Mouse (Mus musculus) limb, embryonic 14.5 days (tissue): ENCODE data around the gene D10Jhu81e. TPM values are rescaled to one million over a fixed set of nuclear protein-coding genes. Genes with fewer than 3 reads are reported as not detected.
"Not testable (repeated sequence)": the region's sequence is repeated elsewhere in the genome, so short reads cannot be mapped to it uniquely, and the experiment has no call there.

Source experiments
- ATAC-seq: fragments of 200-750 bp; cut with Nextera tagmentation; 2 replicates; pipeline ENCODE4 v1.8.0; 2017; ENCODE audit warnings: low read depth, moderate number of reproducible peaks, moderate TSS enrichment; ENCODE audit not compliant: low FRiP score
- DNase-seq: peaks from one replicate; pipeline ENCODE4 v3.0.0-alpha.2; 2015; ENCODE audit warnings: low spot score
- H3K27ac ChIP-seq: fragments of 300-500 bp; sonication (generic); replicated peaks from 2 replicates; pipeline ENCODE4 v1.5.1; 2014; ENCODE audit warnings: low read depth, mild to moderate bottlenecking, low read length, moderate library complexity, mixed read lengths
- H3K27me3 ChIP-seq: fragments of 300-500 bp; sonication (generic); 2 replicates; pipeline ENCODE4 v1.6.1; 2014; ENCODE audit warnings: low read length, mixed read lengths; ENCODE audit not compliant: control insufficient read depth, insufficient read depth
- H3K36me3 ChIP-seq: fragments of 300-500 bp; sonication (generic); 2 replicates; pipeline ENCODE4 v1.6.1; 2014; ENCODE audit warnings: mild to moderate bottlenecking, low read length, moderate library complexity, mixed read lengths; ENCODE audit not compliant: control insufficient read depth, insufficient read depth
- H3K4me1 ChIP-seq: fragments of 300-500 bp; sonication (generic); 2 replicates; pipeline ENCODE4 v1.6.1; 2014; ENCODE audit warnings: antibody characterized with exemption, low read length, mixed read lengths; ENCODE audit not compliant: control insufficient read depth, insufficient read depth
- H3K4me2 ChIP-seq: fragments of 300-500 bp; sonication (generic); replicated peaks from 2 replicates; pipeline ENCODE4 v1.6.1; 2014; ENCODE audit warnings: low read depth, mild to moderate bottlenecking, low read length, moderate library complexity; ENCODE audit not compliant: severe bottlenecking
- H3K4me3 ChIP-seq: fragments of 300-500 bp; sonication (generic); replicated peaks from 2 replicates; pipeline ENCODE4 v1.5.1; 2014; ENCODE audit warnings: low read length
- H3K9ac ChIP-seq: fragments of 300-500 bp; sonication (generic); 2 replicates; pipeline ENCODE4 v1.6.1; 2014; ENCODE audit warnings: mild to moderate bottlenecking, low read depth, low read length, moderate library complexity; ENCODE audit not compliant: severe bottlenecking
- H3K9me3 ChIP-seq: fragments of 300-500 bp; sonication (generic); 2 replicates; pipeline ENCODE4 v1.6.1; 2016; ENCODE audit warnings: low read length; ENCODE audit not compliant: control insufficient read depth
- POLR2A ChIP-seq: fragments of 200-500 bp; IDR thresholded peaks from 2 replicates; pipeline ENCODE4 v1.8.0; 2012; ENCODE audit warnings: inconsistent platforms, mild to moderate bottlenecking, moderate library complexity, borderline replicate concordance; ENCODE audit not compliant: insufficient read depth, insufficient read length; ENCODE audit errors: extremely low read depth
- WGBS: fragments of 180-500 bp; shearing (Covaris S2); extraction: QIAGEN DNeasy Blood & Tissue Kit; methylation state at CpG from one replicate; pipeline ENCODE4 v1.1.7; 2014; 5-methylcytosine and 5-hydroxymethylcytosine counted together
- polyA plus RNA-seq, 2 experiments: library from polyadenylated mRNA; depleted of rRNA in 1 of 2; stranded (reverse) in 1 of 2; unstranded in 1 of 2; fragments of >200 nt; fragmentation: Nextera tagmentation in 1 of 2; extraction: Ambion mirVana in 1 of 2; gene quantifications; 2 replicates each; pipeline versions ENCODE4 v1.2.1 to v1.2.3; 2012 to 2014

The D10Jhu81e gene
- polyA plus RNA-seq, 2 experiments: 25.6 to 94.8 TPM

- H3K9ac ChIP-seq: no peak overlapping the region
- no peak for TF ChIP-seq POLR2A
- H3K4me1 ChIP-seq: peaks cover 12% of the 10 kb centered on the region
- H3K27ac ChIP-seq: no peak overlapping the region
- WGBS: 38% methylated on average over 11 of the region's 11 CpGs
- H3K4me3 ChIP-seq: no peak overlapping the region
- no peak overlapping the region for H3K4me2 ChIP-seq
- no peaks in the 10 kb centered on the region for H3K27me3 ChIP-seq
- ATAC-seq (0 out of 2 replicates have a peak, but pooled peaks have one; percentile 26), DNase-seq (peak; percentile 49)
- no peaks in the 10 kb centered on the region for H3K36me3 ChIP-seq
- no peaks in the 10 kb centered on the region for H3K9me3 ChIP-seq
These were observed 40.2 kb downstream of the D10Jhu81e start for GRCm38 (mm10) chr10:78129423-78129822.

GRCm38 (mm10) chr10:78128647-78129046 is 40.9 kb downstream of the D10Jhu81e start:
- H3K27ac ChIP-seq: no peak overlapping the region
- TF ChIP-seq POLR2A: no peak
- WGBS: 73% methylated on average over 2 of the region's 2 CpGs
- ATAC-seq: no peak
- no peak overlapping the region for H3K4me3 ChIP-seq
- no peak overlapping the region for H3K4me2 ChIP-seq
- no peaks in the 10 kb centered on the region for H3K9me3 ChIP-seq
- peaks cover 11% of the 10 kb centered on the region for H3K4me1 ChIP-seq
- no peak for DNase-seq
- H3K9ac ChIP-seq: no peak overlapping the region
- no peaks in the 10 kb centered on the region for H3K27me3 ChIP-seq
- H3K36me3 ChIP-seq: no peaks in the 10 kb centered on the region

DNA sequence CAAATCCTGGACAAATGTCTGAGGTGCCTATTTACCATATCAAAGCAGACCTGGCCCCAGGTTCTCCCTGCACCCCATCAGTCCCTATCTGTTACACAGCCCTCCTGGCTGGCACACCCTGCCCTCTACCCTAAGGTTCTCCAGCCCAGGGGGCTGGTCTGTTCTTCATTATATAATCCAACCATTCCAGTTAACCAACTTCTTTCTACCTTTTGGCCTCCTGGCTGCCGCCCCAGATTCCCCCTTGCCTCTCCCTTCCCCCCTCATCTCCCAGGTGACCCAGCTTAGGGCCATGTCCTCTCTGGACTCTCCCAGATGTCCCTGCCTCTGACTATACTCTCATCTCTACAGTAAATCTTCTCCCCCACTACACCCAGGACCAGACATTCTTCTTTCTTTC is 41.7 kb downstream of the D10Jhu81e start:
- ATAC-seq (no peak), DNase-seq (no peak)
- H3K4me1 ChIP-seq: peaks cover 11% of the 10 kb centered on the region
- H3K4me3 ChIP-seq: no peak overlapping the region
- no peaks in the 10 kb centered on the region for H3K9me3 ChIP-seq
- no peak overlapping the region for H3K27ac ChIP-seq
- no peak overlapping the region for H3K4me2 ChIP-seq
- no peaks in the 10 kb centered on the region for H3K27me3 ChIP-seq
- no peak for TF ChIP-seq POLR2A
- H3K9ac ChIP-seq: no peak overlapping the region
- whole genome bisulfite sequencing: 25% methylated on average over 1 of the region's 1 CpGs
- no peaks in the 10 kb centered on the region for H3K36me3 ChIP-seq

DNA sequence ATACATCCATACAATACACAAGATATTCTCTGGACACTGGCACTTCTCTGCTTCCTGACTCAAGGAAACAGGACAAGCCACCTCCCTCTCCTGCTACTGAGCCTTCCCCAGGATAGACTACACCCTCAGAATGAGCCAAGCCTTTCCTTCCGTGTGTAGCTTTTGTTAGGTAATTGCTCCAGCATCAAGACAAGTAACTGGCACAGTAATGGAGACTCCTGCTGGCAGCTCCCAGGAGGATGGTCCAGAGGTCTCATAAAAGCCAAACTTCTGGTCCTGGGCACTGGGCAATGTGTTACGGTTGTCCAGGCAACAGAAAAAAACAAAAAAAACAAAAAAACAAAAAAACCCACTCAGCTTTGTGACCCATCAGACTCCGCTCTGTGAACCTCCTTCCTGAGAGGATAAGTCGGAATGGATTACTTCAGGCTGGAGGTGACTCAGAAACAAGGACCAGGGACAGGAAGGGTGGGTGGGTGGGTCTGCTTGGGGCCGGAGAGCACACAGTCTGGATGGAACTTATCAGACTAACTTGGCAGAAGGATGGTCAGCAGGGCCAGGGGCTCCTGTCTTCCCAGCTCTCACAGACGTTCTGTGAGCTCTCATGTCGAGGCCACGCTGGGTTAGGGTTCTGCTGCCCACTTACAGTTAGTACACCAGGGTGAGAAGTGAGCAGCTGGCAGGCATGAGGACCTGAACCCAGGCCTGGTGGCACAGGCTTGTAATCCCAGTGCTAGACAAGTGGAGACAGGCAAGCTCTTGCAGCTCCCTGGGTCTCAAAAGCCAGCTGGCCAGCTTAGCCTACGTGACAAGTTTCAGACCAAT is 42.3 kb downstream of the D10Jhu81e start:
- WGBS: 60% methylated on average over 9 of the region's 9 CpGs
- TF ChIP-seq POLR2A: no peak
- no peaks in the 10 kb centered on the region for H3K36me3 ChIP-seq
- H3K4me2 ChIP-seq: no peak overlapping the region
- H3K9ac ChIP-seq: no peak overlapping the region
- ATAC-seq (no peak), DNase-seq (no peak)
- H3K4me1 ChIP-seq: peaks cover 11% of the 10 kb centered on the region
- no peaks in the 10 kb centered on the region for H3K27me3 ChIP-seq
- no peaks in the 10 kb centered on the region for H3K9me3 ChIP-seq
- no peak overlapping the region for H3K27ac ChIP-seq
- H3K4me3 ChIP-seq: no peak overlapping the region

GRCm38 (mm10) chr10:78126311-78126710 is 43.3 kb downstream of the D10Jhu81e start:
- Histone ChIP-seq H3K36me3 (no peaks in the 10 kb centered on the region), H3K4me2 (no peak overlapping the region), H3K4me1 (peaks cover 11% of the 10 kb centered on the region), H3K27ac (no peak overlapping the region), H3K4me3 (no peak overlapping the region), H3K27me3 (no peaks in the 10 kb centered on the region), H3K9me3 (no peaks in the 10 kb centered on the region), H3K9ac (no peak overlapping the region)
- ATAC-seq (no peak), DNase-seq (no peak)
- TF ChIP-seq POLR2A: no peak
- WGBS: 90% methylated on average over 5 of the region's 5 CpGs

DNA sequence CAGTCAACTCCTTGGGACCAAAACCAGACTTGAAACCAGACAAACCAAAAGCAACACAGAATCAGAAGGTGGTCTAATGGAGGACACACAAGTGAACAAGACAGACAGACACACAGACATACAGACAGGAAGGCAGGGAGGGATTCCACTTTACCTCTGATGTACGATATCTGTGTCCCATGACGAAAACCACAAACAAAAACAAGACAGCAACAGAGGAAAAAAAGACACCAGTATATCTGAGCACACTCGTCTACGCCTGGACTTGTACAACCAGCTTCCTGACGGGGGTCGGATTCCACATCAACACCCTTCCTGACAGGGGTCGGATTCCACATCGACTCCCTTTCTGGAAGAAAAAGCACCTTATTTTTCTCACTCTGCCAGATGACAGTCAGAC is 44.5 kb downstream of the D10Jhu81e start:
- H3K9ac ChIP-seq, H3K27ac ChIP-seq, DNase-seq, H3K36me3 ChIP-seq, H3K9me3 ChIP-seq, ATAC-seq, H3K4me2 ChIP-seq, H3K4me3 ChIP-seq, H3K27me3 ChIP-seq: not testable (repeated sequence)
- 53% methylated on average over 8 of the region's 8 CpGs for WGBS
- peaks cover 11% of the 10 kb centered on the region for H3K4me1 ChIP-seq

DNA sequence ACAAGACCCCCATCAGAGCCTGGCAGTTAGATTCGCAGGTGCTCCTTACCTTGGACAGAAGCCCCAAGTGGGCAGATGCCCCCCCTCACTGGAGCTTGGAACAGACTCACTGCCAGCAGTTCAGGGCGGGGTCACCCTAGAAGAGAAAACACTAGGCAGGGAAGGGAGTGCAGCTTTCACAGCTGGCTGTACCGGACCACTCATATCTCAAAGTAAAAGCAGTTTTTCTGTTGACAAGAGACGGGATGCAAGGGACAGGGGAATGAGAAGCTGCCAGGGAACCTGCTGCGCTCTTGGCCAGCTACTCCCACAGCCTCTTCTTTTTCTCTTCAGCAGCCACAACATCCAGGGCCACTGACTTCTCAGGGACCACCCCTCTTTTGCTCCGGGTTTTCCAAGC is 45.4 kb downstream of the D10Jhu81e start:
- H3K4me1 ChIP-seq, H3K9ac ChIP-seq, H3K27me3 ChIP-seq, H3K4me2 ChIP-seq, H3K4me3 ChIP-seq, H3K36me3 ChIP-seq, ATAC-seq, H3K27ac ChIP-seq, H3K9me3 ChIP-seq, DNase-seq: not testable (repeated sequence)
- WGBS: 71% methylated on average over 6 of the region's 6 CpGs
